Mouse (Mus musculus): Measurements from ENCODE around the gene Mogat2.

The Mogat2 gene

DNA sequence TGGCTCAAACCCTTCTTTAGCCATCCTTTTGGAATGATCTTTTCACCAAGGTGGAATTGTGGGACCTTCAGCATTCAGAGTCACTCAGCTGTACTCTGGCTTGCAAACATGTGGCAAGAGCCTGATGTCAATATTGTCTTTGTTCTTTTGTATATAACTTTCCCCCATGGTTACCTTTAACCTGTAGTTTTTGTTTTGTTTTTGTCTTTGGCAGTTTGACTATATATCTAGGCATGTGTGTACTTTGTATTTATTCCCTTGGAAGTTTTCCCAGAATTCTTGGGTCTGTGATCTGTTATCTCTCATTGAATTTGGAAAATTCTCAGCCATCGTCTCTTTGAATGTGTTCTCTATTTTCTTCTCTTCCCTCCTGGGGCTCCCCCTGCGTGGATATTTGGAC, 43.9 kb downstream of the Mogat2 start:
- no peak for DNase-seq (ENCODE audit: low read depth)

DNA sequence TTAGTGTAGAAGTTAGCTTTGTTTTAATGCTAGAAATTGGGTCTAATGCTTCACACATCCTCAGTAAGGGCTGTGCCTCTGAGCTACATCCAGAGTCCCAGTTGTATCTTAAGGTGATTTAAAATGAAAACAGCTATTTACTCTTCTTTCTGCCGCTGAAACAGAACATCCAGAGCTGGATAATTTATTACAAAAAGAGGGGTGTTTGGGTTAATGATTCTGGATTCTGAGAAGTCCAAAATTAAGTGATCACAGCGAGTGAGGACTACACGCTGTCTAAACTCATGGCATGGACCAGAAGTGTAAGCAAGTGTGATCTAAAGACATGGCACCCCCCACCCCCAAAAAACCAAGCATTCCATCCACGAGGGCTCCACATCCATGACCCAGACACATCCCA, 44.5 kb downstream of the Mogat2 start:
- no peak for DNase-seq (ENCODE audit: low read depth)

DNA sequence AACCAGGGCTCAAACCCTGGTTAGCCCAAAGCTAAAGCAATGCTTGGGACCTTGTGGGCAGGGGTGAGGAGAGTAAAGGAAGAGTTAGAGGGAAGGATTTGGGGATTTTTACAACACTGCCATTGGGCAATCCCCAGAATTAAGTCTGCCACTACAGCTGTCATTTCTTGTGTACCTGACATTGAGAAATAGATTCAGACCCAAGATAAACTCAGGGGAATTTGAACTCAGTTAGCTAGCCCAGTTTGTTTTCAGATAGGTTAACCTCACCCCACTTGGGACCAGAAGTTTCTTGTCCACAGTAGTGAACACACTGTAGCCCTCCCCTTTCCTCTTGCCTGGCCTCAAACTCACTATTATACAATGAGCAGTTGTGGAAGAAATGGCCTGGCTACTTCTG, 47.0 kb downstream of the Mogat2 start:
- no peak for DNase-seq (ENCODE audit: low read depth)

GRCm38 (mm10) chr7:99189885-99190284, 48.5 kb downstream of the Mogat2 start:
- no peak for DNase-seq (ENCODE audit: low read depth)

DNA sequence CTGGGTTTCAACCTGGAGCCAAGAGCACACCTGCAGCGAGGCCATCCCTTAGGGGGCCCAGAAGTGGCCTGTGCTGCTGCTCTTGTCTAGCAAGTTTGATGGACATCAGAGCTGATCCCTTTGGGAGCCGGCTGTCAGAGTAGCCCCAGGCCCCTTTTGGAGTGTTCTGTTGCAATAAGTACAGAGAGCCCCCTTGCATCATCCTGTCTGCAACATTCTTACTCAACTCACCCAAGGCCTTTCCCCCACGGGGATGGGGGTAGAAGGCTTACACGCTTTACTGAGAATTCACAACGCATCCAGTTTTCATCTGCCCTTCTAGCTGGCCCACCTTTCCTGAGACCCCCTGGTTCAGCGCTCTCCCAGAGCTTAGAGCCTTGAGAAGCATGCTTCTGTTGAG, 49.8 kb downstream of the Mogat2 start:
- no peak for DNase-seq (ENCODE audit: low read depth)

DNA sequence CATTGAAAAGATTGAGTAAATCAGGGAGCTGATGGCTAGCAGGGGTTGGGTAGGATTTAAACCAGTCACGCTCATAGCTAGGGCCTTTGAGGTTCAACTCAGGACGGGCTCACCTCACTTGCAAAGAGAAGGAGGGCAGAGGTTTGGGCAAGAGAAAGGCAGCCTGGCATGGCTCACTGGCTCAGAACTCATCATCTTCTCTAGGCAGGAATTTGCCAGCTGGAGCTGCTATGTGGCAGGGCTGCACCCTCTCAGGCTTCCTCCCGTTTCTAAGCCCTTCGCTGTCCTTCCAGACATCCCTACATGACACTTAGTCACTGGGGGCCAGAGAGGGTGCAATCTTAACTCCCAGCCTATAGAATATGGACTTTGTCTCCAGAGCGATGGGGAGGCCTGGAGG, 51.0 kb downstream of the Mogat2 start:
- no peak for DNase-seq (ENCODE audit: low read depth)

DNA sequence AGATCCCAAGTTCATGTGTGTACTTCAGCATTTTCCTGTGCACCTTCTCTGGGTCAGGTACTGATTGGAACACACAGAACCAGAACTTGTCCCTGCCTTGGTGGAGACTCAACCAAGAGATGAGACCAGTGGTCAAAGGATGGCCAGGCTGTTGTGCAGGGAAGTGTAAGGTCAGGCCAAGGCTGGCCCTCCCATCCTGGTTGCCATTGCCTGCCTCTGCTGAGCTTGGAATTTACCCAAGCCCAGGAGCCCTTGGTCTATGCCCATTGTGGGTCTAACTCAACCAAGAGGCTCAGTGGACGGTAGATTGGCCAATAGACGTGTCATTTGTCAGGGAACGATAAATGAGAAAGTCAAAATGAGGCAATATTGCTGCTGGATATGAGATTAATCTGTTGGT, 53.0 kb downstream of the Mogat2 start:
- no peak for DNase-seq (ENCODE audit: low read depth)

DNA sequence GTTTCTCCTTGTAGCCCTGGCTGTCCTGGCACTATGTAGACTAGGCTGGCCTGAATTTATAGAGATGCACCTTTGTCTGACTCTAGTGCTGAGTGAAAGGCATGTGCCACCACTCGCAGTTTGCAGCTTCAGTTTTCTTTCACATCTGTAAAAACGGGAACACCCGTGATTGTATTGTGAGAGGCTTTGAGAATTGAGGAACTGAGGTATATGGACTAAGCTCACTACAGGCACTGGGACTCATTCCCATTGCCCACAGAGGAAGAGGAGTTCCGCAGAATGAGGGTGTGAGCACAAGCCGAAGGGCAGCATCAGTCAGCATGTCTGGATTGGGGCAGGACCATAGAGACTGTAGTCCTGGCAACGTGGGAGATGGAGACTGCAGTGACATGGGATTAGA, 54.7 kb downstream of the Mogat2 start:
- DNase-seq (ENCODE audit: low read depth): no peak

- peak; percentile 73 for DNase-seq (ENCODE audit: low read depth)
Observed at GRCm38 (mm10) chr7:99182432-99183172, 55.8 kb downstream of the Mogat2 start, which contains the start of gene Dgat2. Gene Dgat2 (minus strand): TSS chr7:99182719.

DNA sequence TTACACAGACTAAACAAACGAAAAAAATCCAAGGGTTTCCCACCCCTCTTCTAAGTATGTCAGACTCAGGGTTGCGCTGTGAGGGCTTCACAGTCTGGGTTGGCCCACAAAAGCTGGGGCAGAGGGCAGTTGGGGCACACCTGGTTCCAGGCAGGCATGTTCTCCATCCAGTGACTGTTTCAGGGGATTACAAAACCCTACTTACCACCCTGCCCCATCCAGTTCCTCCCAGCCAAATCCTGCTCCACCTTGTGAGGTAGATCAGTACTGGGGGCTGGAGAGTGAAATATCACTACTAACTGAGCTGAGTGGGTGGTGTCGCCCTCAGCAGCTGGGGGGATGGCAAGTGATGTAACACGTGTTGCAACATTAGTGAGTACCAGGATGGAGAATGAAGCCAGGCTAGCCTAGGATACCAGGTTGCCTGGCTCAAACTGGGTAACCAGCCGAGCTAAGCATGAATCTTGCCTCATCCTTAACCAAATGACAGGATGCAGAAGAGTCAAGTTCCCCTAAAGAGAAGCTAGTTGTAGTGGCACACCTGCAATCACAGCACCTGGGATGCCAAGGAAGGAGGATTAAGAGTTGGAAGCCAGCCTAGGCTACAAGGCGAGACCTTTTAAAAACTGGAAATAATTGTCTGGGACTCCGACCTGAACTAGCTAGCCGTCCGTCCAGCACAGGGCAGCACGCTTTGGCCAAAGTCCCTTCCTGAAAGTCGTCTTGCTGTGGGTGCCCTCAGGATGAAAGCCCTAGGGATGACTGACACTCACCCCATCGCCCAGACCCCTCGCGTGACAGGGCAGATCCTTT, 56.6 kb downstream of the Mogat2 start:
- no peak for DNase-seq (ENCODE audit: low read depth)

- DNase-seq (ENCODE audit: low read depth): no peak
Observed at GRCm38 (mm10) chr7:99180162-99180561, 58.3 kb downstream of the Mogat2 start.

DNA sequence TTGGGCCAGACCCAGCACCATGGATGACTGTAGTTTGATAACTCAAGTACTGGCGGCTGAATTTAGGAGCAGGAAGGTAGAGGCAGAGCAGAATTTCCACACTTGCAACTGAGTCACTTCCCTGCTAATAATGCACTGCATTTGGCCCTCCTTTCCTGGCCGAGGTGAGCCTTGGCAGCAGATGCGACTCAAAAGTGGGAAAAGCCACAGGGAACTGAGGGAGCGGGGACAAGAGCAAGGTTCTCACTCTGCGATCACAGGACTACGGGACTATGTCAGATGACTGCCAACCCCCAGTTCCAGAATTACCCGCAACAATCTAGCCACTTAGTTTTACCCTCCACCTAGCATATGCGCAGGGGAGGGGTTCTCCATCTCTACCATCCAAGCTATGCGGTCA, 59.1 kb downstream of the Mogat2 start:
- no peak for DNase-seq (ENCODE audit: low read depth)

GRCm38 (mm10) chr7:99177386-99177785, 61.0 kb downstream of the Mogat2 start:
- no peak for DNase-seq (ENCODE audit: low read depth)

DNA sequence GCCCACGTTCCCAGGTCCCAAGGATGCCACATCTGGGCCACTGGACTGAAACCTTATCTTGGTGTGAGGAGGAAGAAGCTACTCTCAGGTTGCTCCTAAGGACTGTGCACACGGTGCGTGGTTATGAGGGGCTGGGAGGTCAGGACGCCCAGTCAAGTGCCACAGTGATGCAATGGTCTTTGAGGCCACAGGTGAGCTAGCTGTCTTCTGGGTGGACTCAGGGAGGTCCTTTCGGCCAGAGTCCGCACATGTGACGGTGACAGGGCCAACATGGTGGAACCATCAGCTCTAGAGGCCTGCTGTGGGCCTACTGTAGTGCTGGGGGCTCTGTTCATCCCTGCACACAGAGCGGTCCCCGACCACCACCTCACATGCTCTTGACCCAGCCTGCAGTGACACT, 62.8 kb downstream of the Mogat2 start:
- DNase-seq (ENCODE audit: low read depth): no peak

- no peak for DNase-seq (ENCODE audit: low read depth)
Observed at GRCm38 (mm10) chr7:99175118-99175517, 63.3 kb downstream of the Mogat2 start.

- no peak for DNase-seq (ENCODE audit: low read depth)
Observed at GRCm38 (mm10) chr7:99174006-99174405, 64.4 kb downstream of the Mogat2 start.

GRCm38 (mm10) chr7:99172898-99173297, 65.5 kb downstream of the Mogat2 start:
- no peak for DNase-seq (ENCODE audit: low read depth)

DNA sequence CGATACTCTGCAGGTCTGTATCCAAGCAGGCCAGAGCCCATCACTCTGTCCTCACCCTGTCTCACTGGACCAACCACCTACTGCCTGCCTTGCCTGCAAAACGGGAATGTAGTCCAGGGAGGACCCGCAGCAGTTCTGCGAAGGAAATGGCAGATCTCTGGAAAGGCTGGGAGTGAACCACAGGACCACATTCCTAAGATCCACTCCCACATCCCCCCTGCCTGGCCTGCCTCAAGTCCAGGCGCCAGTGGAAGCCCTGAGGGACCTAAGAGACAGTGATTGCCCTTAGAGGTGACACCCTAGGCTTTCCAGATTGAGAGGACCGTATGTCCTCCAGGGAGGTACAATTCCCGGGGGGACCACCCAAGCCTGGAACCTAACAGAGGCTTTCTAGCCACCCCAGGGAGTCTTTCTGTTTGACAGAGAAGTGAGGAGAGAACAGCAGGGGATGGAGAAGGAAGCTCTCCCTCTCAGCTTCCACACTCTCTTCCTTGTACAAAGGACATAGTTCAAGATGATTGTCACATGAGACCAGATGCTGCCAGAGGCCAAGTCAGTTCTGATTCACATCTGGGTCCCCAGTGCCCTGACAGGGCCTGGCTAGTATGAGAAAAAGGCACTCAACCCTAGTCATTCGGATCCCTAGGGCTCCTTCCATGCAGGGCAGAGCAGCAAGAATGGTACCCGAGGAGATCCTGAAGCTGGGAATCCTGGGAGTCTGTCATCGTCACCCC, 66.5 kb downstream of the Mogat2 start:
- DNase-seq (ENCODE audit: low read depth): no peak

DNA sequence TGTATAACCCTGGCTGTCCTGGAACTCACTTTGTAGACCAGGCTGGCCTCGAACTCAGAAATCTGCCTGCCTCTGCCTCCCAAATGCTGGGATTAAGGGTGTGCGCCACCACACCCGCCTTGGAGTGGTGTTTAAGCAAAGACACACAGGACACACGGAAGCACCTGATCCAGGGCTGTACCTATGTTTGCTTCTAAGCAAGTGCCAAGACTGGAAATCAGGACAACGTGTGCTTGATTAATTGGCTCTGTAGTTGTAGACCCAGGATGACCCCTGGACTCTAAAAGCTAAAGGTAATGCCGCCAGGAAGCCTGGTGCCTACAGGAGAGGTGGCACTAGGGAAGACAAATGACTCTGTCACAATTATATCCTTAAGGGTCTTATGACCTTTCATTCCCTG, 67.9 kb downstream of the Mogat2 start:
- no peak for DNase-seq (ENCODE audit: low read depth)

DNA sequence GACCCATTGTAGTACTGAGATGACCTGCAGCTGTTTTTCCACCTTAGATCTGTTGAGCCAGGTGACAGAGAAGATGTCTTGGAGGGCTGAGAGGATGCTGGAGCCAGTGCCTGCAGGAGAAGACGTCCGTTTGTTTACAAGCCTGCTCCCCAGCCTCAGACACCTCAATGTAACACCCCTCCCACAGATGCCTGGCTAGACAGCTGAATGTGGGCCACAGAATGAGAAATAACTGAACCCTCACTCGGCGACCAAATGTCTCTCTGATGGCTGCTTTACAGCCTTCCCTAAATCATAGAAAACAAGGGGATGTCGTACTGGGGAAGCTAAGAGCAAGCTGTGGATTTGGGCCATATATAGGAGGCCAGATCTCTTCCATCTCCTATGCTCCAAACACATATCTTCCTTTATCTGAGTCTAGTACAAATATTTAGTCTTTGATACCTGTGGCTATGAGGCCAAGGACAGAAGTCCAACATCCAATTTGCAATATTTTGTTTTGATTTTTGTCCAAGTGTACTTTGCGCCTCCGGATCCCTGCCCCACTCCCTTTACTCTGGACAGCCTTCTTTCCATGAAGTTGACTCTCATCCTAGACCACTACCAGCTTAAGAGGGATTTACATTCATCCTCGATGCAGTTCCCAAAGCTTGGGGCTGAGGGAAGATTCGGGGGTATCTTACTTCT, 68.6 kb downstream of the Mogat2 start:
- no peak for DNase-seq (ENCODE audit: low read depth)

Measured in c-Kit-positive CD71-positive TER-119-negative erythroid progenitor cells, embryonic 14.5 days (primary cell).